Mouse (Mus musculus) myocyte (in vitro differentiated cells): ENCODE measurements around the gene Phf21a. TPM values are rescaled to one million over a fixed set of nuclear protein-coding genes. Genes with fewer than 3 reads are reported as not detected.

ENCODE experiments used
- H3K27me3 ChIP-seq: one replicate; pipeline ENCODE4 v1.6.1; 2011; ENCODE audit not compliant: control insufficient read depth, insufficient read depth, insufficient read length
- H3K36me3 ChIP-seq: one replicate; pipeline ENCODE4 v1.6.1; 2011; ENCODE audit not compliant: control insufficient read depth, insufficient read depth
- H3K4me2 ChIP-seq: one replicate; pipeline ENCODE4 v1.6.1; 2011; ENCODE audit warnings: low read depth, control low read depth
- H3K4me3 ChIP-seq: one replicate; pipeline ENCODE4 v1.5.1; 2011; ENCODE audit warnings: mild to moderate bottlenecking, control low read depth, moderate library complexity
- H3K79me2 ChIP-seq: one replicate; pipeline ENCODE4 v1.6.1; 2011; ENCODE audit not compliant: control insufficient read depth, insufficient read depth
- H3ac ChIP-seq: one replicate; pipeline ENCODE4 v1.6.1; 2011; ENCODE audit not compliant: control insufficient read depth, insufficient read length
- CEBPB ChIP-seq: IDR thresholded peaks from 2 replicates; pipeline ENCODE4 v1.6.1; 2011; ENCODE audit warnings: mild to moderate bottlenecking, moderate library complexity; ENCODE audit not compliant: poor library complexity, insufficient read depth, severe bottlenecking
- E2F4 ChIP-seq: IDR thresholded peaks from one replicate; pipeline ENCODE4 v1.6.1; 2011; ENCODE audit warnings: mild to moderate bottlenecking, control low read depth, moderate library complexity; ENCODE audit not compliant: insufficient read depth
- MAX ChIP-seq: IDR thresholded peaks from one replicate; pipeline ENCODE4 v1.6.1; 2011; ENCODE audit warnings: low read depth, mild to moderate bottlenecking, control low read depth
- MYOD1 ChIP-seq, 3 experiments: IDR thresholded peaks; one replicate each; pipeline ENCODE4 v1.6.1; 2011; ENCODE audit warnings: control low read depth in 2 of 3, low read depth in 2 of 3, mild to moderate bottlenecking in 2 of 3, moderate library complexity in 1 of 3; ENCODE audit not compliant: insufficient read length in 2 of 3, control insufficient read depth in 1 of 3
- MYOG ChIP-seq, 3 experiments: IDR thresholded peaks; one replicate each; pipeline ENCODE4 v1.6.1; 2011; ENCODE audit warnings: control low read depth in 2 of 3, low read depth in 2 of 3, mild to moderate bottlenecking in 2 of 3; ENCODE audit not compliant: insufficient read length in 2 of 3, control insufficient read depth in 1 of 3, insufficient read depth in 1 of 3
- POLR2A ChIP-seq: IDR thresholded peaks from one replicate; pipeline ENCODE4 v1.6.1; 2011; ENCODE audit warnings: low read depth, mild to moderate bottlenecking, control low read depth, moderate library complexity; ENCODE audit not compliant: insufficient read length
- POLR2AphosphoS2 ChIP-seq: IDR thresholded peaks from one replicate; pipeline ENCODE4 v1.6.1; 2011; ENCODE audit warnings: low read depth, control low read depth; ENCODE audit not compliant: insufficient read length
- REST ChIP-seq: IDR thresholded peaks from one replicate; pipeline ENCODE4 v1.6.1; 2011; ENCODE audit warnings: mild to moderate bottlenecking, control low read depth, moderate library complexity; ENCODE audit not compliant: insufficient read depth, insufficient read length
- SRF ChIP-seq: IDR thresholded peaks from one replicate; pipeline ENCODE4 v1.6.1; 2011; ENCODE audit warnings: low read depth; ENCODE audit not compliant: control insufficient read depth, insufficient read length
- TCF12 ChIP-seq: IDR thresholded peaks from one replicate; pipeline ENCODE4 v1.6.1; 2011; ENCODE audit warnings: mild to moderate bottlenecking, control low read depth; ENCODE audit not compliant: poor library complexity, insufficient read depth, severe bottlenecking
- TCF3 ChIP-seq: IDR thresholded peaks from one replicate; pipeline ENCODE4 v1.6.1; 2011; ENCODE audit warnings: low read depth, control low read depth; ENCODE audit not compliant: insufficient read length
- USF1 ChIP-seq: IDR thresholded peaks from one replicate; pipeline ENCODE4 v1.6.1; 2011; ENCODE audit warnings: low read depth, mild to moderate bottlenecking, control low read depth, moderate library complexity
- polyA plus RNA-seq: library from polyadenylated mRNA; unstranded; fragments of >200 nt; fragmentation: generic; extraction: Trizol; gene quantifications from one replicate; pipeline ENCODE4 v1.2.1, GENCODE M21; 2012; ENCODE audit warnings: missing spikeins

Gene Phf21a
- polyA plus RNA-seq, 1 experiment: 14.7 TPM

DNA sequence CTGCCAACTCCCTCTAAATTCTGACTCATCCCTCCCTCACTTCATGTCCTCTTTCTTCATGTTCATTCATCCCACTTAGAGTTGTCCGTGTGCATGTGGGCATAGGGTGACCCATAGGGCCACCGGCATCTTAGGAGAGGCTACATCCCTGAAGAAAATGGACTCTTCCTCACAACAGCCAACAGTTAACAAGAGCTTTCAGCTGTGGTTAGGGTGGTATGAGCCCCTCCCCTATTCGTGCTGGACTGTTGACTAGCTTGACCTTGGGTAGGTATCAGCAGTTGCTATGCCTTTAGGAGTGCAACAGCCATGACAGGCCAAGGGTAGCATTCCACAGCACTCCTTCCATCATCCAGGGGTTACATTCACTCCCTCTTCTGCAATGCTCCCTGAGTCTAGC, 198.6 kb downstream of the Phf21a start:
- no peak overlapping the region for H3ac ChIP-seq
- H3K79me2 ChIP-seq: no peaks in the 10 kb centered on the region
- H3K4me2 ChIP-seq: no peak overlapping the region
- TF ChIP-seq MAX: no peak
- TF ChIP-seq MYOD1 (IDR thresholded peaks at IDR 0.05; ENCODE audit: control insufficient read depth in 1 of 3, insufficient read length in 2 of 3, low read depth in 2 of 3): no peak
- TF ChIP-seq POLR2A: no peak
- no peaks in the 10 kb centered on the region for H3K27me3 ChIP-seq
- no peaks in the 10 kb centered on the region for H3K36me3 ChIP-seq
- H3K4me3 ChIP-seq: no peak overlapping the region

DNA sequence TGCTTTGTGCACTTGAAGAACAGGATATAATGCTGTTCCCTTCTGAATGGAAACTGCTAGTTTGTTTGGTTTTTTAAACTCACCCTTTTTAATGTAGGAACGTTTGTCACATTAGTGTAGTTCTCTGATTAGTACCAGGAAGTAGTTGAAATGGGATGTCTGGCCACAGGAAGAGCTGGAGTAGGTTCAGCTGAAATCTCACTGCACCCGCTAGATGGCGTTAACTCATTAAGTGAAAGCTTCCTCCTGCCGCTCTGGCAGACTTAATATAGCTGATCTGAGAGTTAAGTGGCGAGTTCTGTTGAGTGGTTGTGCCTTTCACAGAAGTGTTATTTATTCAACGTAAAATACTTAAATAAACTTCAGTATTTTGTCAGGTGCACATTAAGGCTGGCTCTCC, 203.5 kb downstream of the Phf21a start:
- Histone ChIP-seq H3ac (no peak overlapping the region), H3K27me3 (no peaks in the 10 kb centered on the region), H3K36me3 (no peaks in the 10 kb centered on the region), H3K4me3 (no peak overlapping the region), H3K79me2 (no peaks in the 10 kb centered on the region), H3K4me2 (peak overlapping the region; percentile 42)
- TF ChIP-seq USF1 (no peak), SRF (no peak)

DNA sequence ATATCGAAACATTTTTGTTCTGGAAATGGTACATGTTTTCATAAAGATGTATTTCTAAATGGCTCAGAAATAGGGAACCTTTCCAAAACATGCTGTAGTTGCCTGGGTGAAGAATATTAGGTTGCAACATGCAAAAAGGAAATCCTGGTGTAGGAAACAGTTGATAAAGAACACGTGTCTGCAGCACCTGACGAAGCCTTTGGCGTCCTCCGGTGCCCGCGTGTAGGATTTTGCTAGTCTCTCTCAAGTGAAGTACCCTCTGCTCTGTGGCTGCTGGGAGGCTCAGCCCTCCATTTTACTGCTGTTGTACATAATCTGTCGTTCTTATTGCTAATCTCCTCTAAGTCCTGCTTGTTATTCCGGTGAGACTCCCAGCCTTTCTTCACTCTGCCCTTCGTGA, 207.0 kb downstream of the Phf21a start:
- Histone ChIP-seq H3K4me3 (no peak overlapping the region), H3K27me3 (no peaks in the 10 kb centered on the region), H3K79me2 (no peaks in the 10 kb centered on the region), H3K36me3 (no peaks in the 10 kb centered on the region), H3K4me2 (no peak overlapping the region), H3ac (no peak overlapping the region)
- TF ChIP-seq SRF (no peak), TCF3 (no peak), CEBPB (no peak), USF1 (no peak), MYOD1 (IDR thresholded peaks at IDR 0.05; ENCODE audit: control insufficient read depth in 1 of 3, insufficient read length in 2 of 3, low read depth in 2 of 3) (no peak), MYOG (IDR thresholded peaks at IDR 0.05; ENCODE audit: control insufficient read depth in 1 of 3, insufficient read depth in 1 of 3, insufficient read length in 2 of 3, low read depth in 2 of 3) (no peak), E2F4 (no peak)

DNA sequence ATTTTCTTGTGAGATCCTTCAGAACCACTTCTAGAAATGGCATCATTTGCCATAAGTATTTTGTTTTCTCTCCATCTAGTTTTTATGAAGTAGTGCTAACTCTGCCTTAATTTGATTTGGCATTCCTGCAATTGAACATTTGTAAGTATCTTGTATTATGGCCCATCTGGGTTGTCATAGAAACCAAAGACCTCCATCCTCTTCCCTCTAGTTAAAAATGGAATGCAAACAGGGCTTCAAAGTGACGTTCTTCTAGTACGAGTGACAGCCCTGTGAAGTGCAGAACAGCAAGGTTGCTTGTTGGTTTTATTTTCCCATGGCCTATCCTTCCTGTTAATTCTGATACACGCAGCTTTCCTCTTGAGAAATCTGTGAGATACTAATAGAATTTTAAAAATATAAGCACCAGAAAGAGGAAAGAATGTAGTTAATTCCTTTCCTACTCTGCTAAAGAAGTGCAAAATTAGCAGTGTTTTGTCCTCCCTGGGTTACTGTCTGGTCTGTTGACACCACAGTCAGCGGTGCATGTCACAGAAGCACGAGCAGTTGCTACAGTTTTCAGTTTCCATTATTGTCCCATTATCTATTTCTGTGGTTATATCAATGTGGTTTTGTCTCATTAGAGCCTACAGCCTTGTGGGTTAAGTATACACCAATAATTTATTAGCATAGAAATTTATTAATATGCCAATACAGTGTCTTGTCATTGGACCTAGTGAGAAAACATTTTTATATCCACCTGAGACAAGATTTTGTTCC, 209.1 kb downstream of the Phf21a start:
- no peaks in the 10 kb centered on the region for H3K79me2 ChIP-seq
- no peak overlapping the region for H3K4me3 ChIP-seq
- no peaks in the 10 kb centered on the region for H3K36me3 ChIP-seq
- no peak overlapping the region for H3ac ChIP-seq
- H3K27me3 ChIP-seq: no peaks in the 10 kb centered on the region
- TF ChIP-seq REST: no peak
- TF ChIP-seq USF1: no peak
- no peak for TF ChIP-seq CEBPB
- TF ChIP-seq SRF: no peak
- TF ChIP-seq TCF3: no peak
- TF ChIP-seq POLR2AphosphoS2: no peak
- TF ChIP-seq POLR2A: no peak
- no peak for TF ChIP-seq MYOD1 (IDR thresholded peaks at IDR 0.05; ENCODE audit: control insufficient read depth in 1 of 3, insufficient read length in 2 of 3, low read depth in 2 of 3)
- TF ChIP-seq E2F4: no peak
- no peak for TF ChIP-seq MYOG (IDR thresholded peaks at IDR 0.05; ENCODE audit: control insufficient read depth in 1 of 3, insufficient read depth in 1 of 3, insufficient read length in 2 of 3, low read depth in 2 of 3)
- no peak for TF ChIP-seq TCF12
- no peak for TF ChIP-seq MAX
- no peak overlapping the region for H3K4me2 ChIP-seq

DNA sequence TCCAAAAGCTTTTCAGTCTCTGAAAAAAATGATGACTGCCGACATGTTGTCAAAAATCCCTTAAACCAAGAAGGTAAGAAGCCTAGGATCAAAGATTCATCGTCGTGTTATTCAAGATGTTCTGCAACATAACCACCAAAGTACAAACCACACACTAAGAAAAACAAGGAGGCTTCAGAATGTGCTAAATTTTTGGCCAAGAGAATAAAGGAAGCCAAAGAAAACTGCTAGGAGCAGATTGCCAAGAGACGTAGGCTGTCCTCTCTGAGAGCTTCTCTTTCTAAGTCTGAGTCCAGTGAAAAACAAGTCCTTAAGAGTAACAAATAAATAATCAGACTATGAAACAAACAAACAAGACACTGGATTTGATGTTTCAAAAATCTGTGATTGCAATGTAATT, 219.6 kb downstream of the Phf21a start:
- Histone ChIP-seq H3K4me3 (no peak overlapping the region), H3ac (no peak overlapping the region), H3K79me2 (no peaks in the 10 kb centered on the region), H3K36me3 (no peaks in the 10 kb centered on the region), H3K4me2 (no peak overlapping the region), H3K27me3 (no peaks in the 10 kb centered on the region)
- TF ChIP-seq MYOG (IDR thresholded peaks at IDR 0.05; ENCODE audit: control insufficient read depth in 1 of 3, insufficient read depth in 1 of 3, insufficient read length in 2 of 3, low read depth in 2 of 3) (no peak), E2F4 (no peak), TCF3 (no peak), SRF (no peak)

DNA sequence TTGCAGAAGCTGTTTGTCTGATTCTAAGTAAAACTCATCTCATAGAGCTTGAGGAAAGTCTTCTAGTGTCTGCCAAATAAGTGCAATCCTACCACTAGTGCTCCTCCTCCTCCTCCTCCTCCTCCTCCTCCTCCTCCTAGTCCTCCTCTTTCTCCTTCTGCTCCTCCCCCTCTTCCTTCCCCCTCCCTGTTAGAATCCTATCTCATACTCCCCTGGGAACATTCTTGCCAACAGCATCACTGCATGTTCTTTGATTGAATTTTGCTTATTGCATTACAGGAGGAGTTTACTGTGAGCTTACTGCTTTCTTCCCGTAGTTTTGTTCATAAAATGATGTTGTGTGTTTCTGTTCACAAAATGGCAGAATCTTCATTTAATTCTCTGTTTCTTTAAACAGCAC, 221.1 kb downstream of the Phf21a start:
- Histone ChIP-seq H3ac (no peak overlapping the region), H3K27me3 (no peaks in the 10 kb centered on the region), H3K36me3 (no peaks in the 10 kb centered on the region), H3K4me2 (no peak overlapping the region), H3K79me2 (no peaks in the 10 kb centered on the region), H3K4me3 (no peak overlapping the region)
- TF ChIP-seq SRF (no peak), TCF12 (no peak), POLR2AphosphoS2 (no peak), MAX (no peak), TCF3 (no peak)
